In the genomic region with DNA sequence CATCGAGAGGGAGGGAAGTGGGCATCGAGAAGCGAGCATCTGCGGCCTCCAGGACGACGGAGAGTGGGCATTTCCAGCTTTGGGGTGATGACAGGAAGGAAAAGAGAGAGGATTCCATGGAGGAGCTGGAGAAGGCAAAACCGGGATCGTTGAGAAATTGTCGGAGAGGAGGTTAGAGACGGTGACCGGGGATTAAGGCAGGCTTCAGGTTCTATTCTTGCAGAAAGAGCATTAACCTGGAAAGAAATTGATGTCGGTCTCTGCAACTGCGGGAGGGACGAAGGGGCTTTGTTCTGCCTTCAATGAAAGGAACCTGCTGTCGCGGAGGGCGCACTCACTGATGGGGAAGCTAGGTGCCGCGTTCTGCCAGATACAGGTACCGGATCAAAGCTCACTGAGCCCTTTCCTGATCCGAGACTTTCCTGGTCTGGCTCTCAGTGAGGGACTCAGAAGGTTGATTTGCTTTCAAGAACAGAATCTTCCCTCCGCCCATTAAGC, we compare ENCODE assay signal across 8 mouse cellular contexts. TPM values are rescaled to one million over a fixed set of nuclear protein-coding genes. Genes with fewer than 3 reads are reported as not detected.
A peak's percentile ranks its signal among the peaks of the same experiment; 100 is the strongest.
DNase-seq lines count a peak whose midpoint lies in the region; ATAC-seq and TF ChIP-seq lines count a peak whose summit lies in the region.

No protein-coding gene starts in this region.

- WGBS in hindbrain, embryonic 15.5 days = 1% methylated on average over 22 of the region's 22 CpGs

- H3ac ChIP-seq in myocyte (ENCODE audit: control insufficient read depth, insufficient read length) = no peak overlapping the region

- no peaks in the 10 kb centered on the region; the same call in 1 of the 2 replicates for H3K27me3 ChIP-seq in hindbrain, embryonic 15.5 days
- peaks cover 24% of the 10 kb centered on the region for H3K27me3 ChIP-seq in myocyte (ENCODE audit: control insufficient read depth, insufficient read depth, insufficient read length)

- H3K4me3 ChIP-seq in hindbrain, embryonic 15.5 days = peak overlapping the region; percentile 61
- H3K4me3 ChIP-seq in myocyte = no peak overlapping the region

- H3K79me2 ChIP-seq in myocyte (ENCODE audit: control insufficient read depth, insufficient read depth) = no peaks in the 10 kb centered on the region

- peak; percentile 9 to 13 for DNase-seq in cerebellum, adult 18-20 months
- DNase-seq in cerebellum, adult 11 months = no peak
- peak; percentile 10 for DNase-seq in right cerebral cortex, postnatal 14 days
- DNase-seq in right cerebral cortex, postnatal 10 days (ENCODE audit: low spot score in 2 of 2) = no peak
- no peak for DNase-seq in gastrocnemius, postnatal 4 days (ENCODE audit: low spot score in 2 of 2)
- no peak for DNase-seq in adrenal gland, adult 18-20 months (ENCODE audit: low spot score in 2 of 2)

- H3K27ac ChIP-seq in hindbrain, embryonic 15.5 days (replicated peaks) = 0 out of 2 replicates have a peak overlapping the region, but pooled peaks have one; percentile 34

- H3K9ac ChIP-seq in hindbrain, embryonic 15.5 days = peak overlapping the region; percentile 61

- peaks cover 20% of the 10 kb centered on the region for H3K4me1 ChIP-seq in hindbrain, embryonic 15.5 days (replicated peaks)

- peak overlapping the region; percentile 97 for H3K4me2 ChIP-seq in hindbrain, embryonic 15.5 days
- H3K4me2 ChIP-seq in myocyte (ENCODE audit: low read depth) = peak overlapping the region; percentile 70

- no peak for ATAC-seq in hindbrain, embryonic 15.5 days (ENCODE audit: low FRiP score, low read depth)

- H3K9me3 ChIP-seq in hindbrain, embryonic 15.5 days = no peaks in the 10 kb centered on the region

- no peak for TF ChIP-seq POLR2A in myocyte (IDR thresholded peaks at IDR 0.05; ENCODE audit: insufficient read length, low read depth)

- no peaks in the 10 kb centered on the region for H3K36me3 ChIP-seq in hindbrain, embryonic 15.5 days
- no peaks in the 10 kb centered on the region for H3K36me3 ChIP-seq in myocyte (ENCODE audit: control insufficient read depth, insufficient read depth)

TF ChIP-seq in myocyte, 11 proteins besides CTCF, POLR2A, EP300 and RAD21:
- TF ChIP-seq USF1 (IDR thresholded peaks at IDR 0.05; ENCODE audit: low read depth) (no peak), SRF (IDR thresholded peaks at IDR 0.05; ENCODE audit: control insufficient read depth, insufficient read length, low read depth) (no peak)
TF ChIP-seq in myocyte: peak in this region for 0.

RNA-seq across cellular contexts. Expression of a gene that starts 0.7 kb away (rescaled TPM):
- polyA plus RNA-seq in hindbrain, embryonic 15.5 days (2015; fragmentation: Nextera tagmentation; extraction: Ambion mirVana) = 28.6 and 30.0 TPM in 2 replicates
- 0.04 TPM for polyA plus RNA-seq in myocyte (2012; fragmentation: generic; extraction: Trizol)
- under 1 TPM in 1 of 2 experiments, not detected in 1; 0.18 TPM for total RNA-seq in gastrocnemius, postnatal 4 days (2021)
- under 1 TPM; 0.48 to 0.50 TPM for total RNA-seq in adrenal gland, adult 18-20 months (2021)

RNA-seq across cellular contexts. Expression of a gene that starts 41.2 kb away (rescaled TPM):
- 221 and 231 TPM in 2 replicates for polyA plus RNA-seq in hindbrain, embryonic 15.5 days (2015; fragmentation: Nextera tagmentation; extraction: Ambion mirVana)
- 85.5 TPM for polyA plus RNA-seq in myocyte (2012; fragmentation: generic; extraction: Trizol)
- 10 to 100 TPM; 49.1 to 54.9 TPM for total RNA-seq in gastrocnemius, postnatal 4 days (2021)
- total RNA-seq in adrenal gland, adult 18-20 months (2021) = 100 to 1,000 TPM; 121 to 131 TPM

RNA-seq across cellular contexts. Expression of a gene that starts 41.8 kb away (rescaled TPM):
- 21.6 and 21.9 TPM in 2 replicates for polyA plus RNA-seq in hindbrain, embryonic 15.5 days (2015; fragmentation: Nextera tagmentation; extraction: Ambion mirVana)
- 3.3 TPM for polyA plus RNA-seq in myocyte (2012; fragmentation: generic; extraction: Trizol)
- 1 to 10 TPM; 4.6 to 5.0 TPM for total RNA-seq in gastrocnemius, postnatal 4 days (2021)
- 1 to 10 TPM; 7.5 to 9.6 TPM for total RNA-seq in adrenal gland, adult 18-20 months (2021)

Comparison
In these comparisons a context has a peak if more than half of its experiments do, and no peak if none do; other contexts are left out.
1. DNase-seq: peak in cerebellum, adult 18-20 months (2 of 2) and right cerebral cortex, postnatal 14 days (single experiment); none in cerebellum, adult 11 months (single experiment), right cerebral cortex, postnatal 10 days (0 of 2), gastrocnemius, postnatal 4 days (0 of 2) and adrenal gland, adult 18-20 months (0 of 2).